Mouse (Mus musculus) CH12.LX (cell line): ENCODE measurements around the gene Grrp1. TPM values are rescaled to one million over a fixed set of nuclear protein-coding genes. Genes with fewer than 3 reads are reported as not detected.

ENCODE experiments used
- DNase-seq: peaks from one replicate; pipeline ENCODE4 v3.0.0-alpha.2; 2013; ENCODE audit errors: extremely low read depth
- H3K27ac ChIP-seq: 2 replicates; pipeline ENCODE4 v1.5.1; 2012; ENCODE audit warnings: low read depth, mild to moderate bottlenecking, control low read depth, moderate library complexity; ENCODE audit not compliant: insufficient read depth
- H3K27me3 ChIP-seq: replicated peaks from 2 replicates; pipeline ENCODE3; 2012; ENCODE audit warnings: inconsistent platforms
- H3K36me3 ChIP-seq, 2 experiments: replicated peaks in 1 of 2; 2 replicates each; pipeline versions ENCODE3 to v1.6.1; 2012; ENCODE audit warnings: inconsistent platforms in 1 of 2, low read length in 1 of 2, mild to moderate bottlenecking in 1 of 2, mixed read lengths in 1 of 2, moderate library complexity in 1 of 2; ENCODE audit not compliant: control insufficient read depth in 1 of 2, insufficient read depth in 1 of 2
- H3K4me1 ChIP-seq, 2 experiments: 2 replicates each; pipeline ENCODE4 v1.6.1; 2012; ENCODE audit warnings: inconsistent platforms in 1 of 2, moderate library complexity in 1 of 2; ENCODE audit not compliant: insufficient read depth in 2 of 2, control insufficient read depth in 1 of 2
- H3K4me2 ChIP-seq: 2 replicates; pipeline ENCODE4 v1.6.1; 2012; ENCODE audit warnings: low read depth, mild to moderate bottlenecking, control low read depth; ENCODE audit not compliant: poor library complexity, insufficient read depth, severe bottlenecking
- H3K4me3 ChIP-seq, 3 experiments: fragments of 150-350 bp in 1 of 3; sonication (generic) in 1 of 3; replicated peaks in 1 of 3; 2 replicates each; pipeline versions ENCODE3 to v1.5.1; 2011 to 2012; ENCODE audit warnings: low read depth in 2 of 3, low read length in 2 of 3, mild to moderate bottlenecking in 2 of 3, moderate library complexity in 2 of 3, control low read depth in 1 of 3, improper control_type of control experiment in 1 of 3, inconsistent platforms in 1 of 3, mixed read lengths in 1 of 3; ENCODE audit not compliant: poor library complexity in 1 of 3
- H3K79me2 ChIP-seq: replicated peaks from 2 replicates; pipeline ENCODE4 v1.6.1; 2012; ENCODE audit warnings: mild to moderate bottlenecking, moderate library complexity; ENCODE audit not compliant: control insufficient read depth, poor library complexity, insufficient read depth, severe bottlenecking; ENCODE audit errors: extremely low read depth
- H3K9ac ChIP-seq: 2 replicates; pipeline ENCODE4 v1.6.1; 2012; ENCODE audit warnings: low read depth, mild to moderate bottlenecking, control low read depth, moderate library complexity; ENCODE audit not compliant: insufficient read depth
- H3K9me3 ChIP-seq: replicated peaks from 2 replicates; pipeline ENCODE3; 2012; ENCODE audit warnings: low read length, inconsistent platforms, mixed read lengths
- CTCF ChIP-seq, 2 experiments: IDR thresholded peaks in 1 of 2; conservative IDR thresholded peaks in 1 of 2; 2 replicates each; pipeline ENCODE4 v1.5.1; 2011 to 2012; ENCODE audit warnings: low read depth in 2 of 2, low read length in 2 of 2, improper control_type of control experiment in 1 of 2, inconsistent platforms in 1 of 2, mild to moderate bottlenecking in 1 of 2, moderate library complexity in 1 of 2
- GABPA ChIP-seq: IDR thresholded peaks from 2 replicates; pipeline ENCODE4 v1.6.1; 2012; ENCODE audit warnings: low read depth, low read length, improper control_type of control experiment, inconsistent platforms; ENCODE audit not compliant: insufficient replicate concordance
- HCFC1 ChIP-seq: IDR thresholded peaks from 2 replicates; pipeline ENCODE4 v1.6.1; 2012; ENCODE audit warnings: low read depth, mild to moderate bottlenecking, inconsistent platforms, low read length, improper control_type of control experiment
- KAT2A ChIP-seq: IDR thresholded peaks from 2 replicates; pipeline ENCODE4 v1.6.1; 2012; ENCODE audit warnings: low read length, improper control_type of control experiment, inconsistent platforms; ENCODE audit not compliant: insufficient replicate concordance
- MAFK ChIP-seq: IDR thresholded peaks from 2 replicates; pipeline ENCODE4 v1.6.1; 2011; ENCODE audit warnings: low read length, improper control_type of control experiment; ENCODE audit not compliant: insufficient replicate concordance
- MEF2A ChIP-seq: IDR thresholded peaks from 2 replicates; pipeline ENCODE4 v1.6.1; 2014; ENCODE audit warnings: low read depth, mild to moderate bottlenecking, inconsistent platforms, low read length, improper control_type of control experiment, borderline replicate concordance
- SMC3 ChIP-seq: IDR thresholded peaks from 2 replicates; pipeline ENCODE4 v1.6.1; 2011; ENCODE audit warnings: low read depth, low read length, improper control_type of control experiment
- UBTF ChIP-seq: IDR thresholded peaks from 2 replicates; pipeline ENCODE4 v1.6.1; 2012; ENCODE audit warnings: low read depth, mild to moderate bottlenecking, inconsistent platforms, low read length, improper control_type of control experiment, moderate library complexity
- ZKSCAN1 ChIP-seq: IDR thresholded peaks from 2 replicates; pipeline ENCODE4 v1.6.1; 2012; ENCODE audit warnings: low read depth, inconsistent platforms, low read length, improper control_type of control experiment, borderline replicate concordance
- dilution Hi-C: fragments of 300-500 bp; cut with MboI; formaldehyde crosslinking; loops from 2 replicates; pipeline ENCODE4 v1.14.3; 2020; ENCODE audit warnings: low sequenced_read_pairs; ENCODE audit not compliant: extremely low pct_unique_long_range_greater_than_20kb, extremely low pct_ligation_motif_present
- in situ Hi-C: fragments of 300-500 bp; cut with MboI; formaldehyde crosslinking; loops from 3 replicates; pipeline ENCODE4 v1.14.3; 2019; ENCODE audit warnings: low sequenced_read_pairs, low pct_ligation_motif_present, low pct_unique_long_range_greater_than_20kb, mixed read lengths
- polyA plus RNA-seq: library from polyadenylated mRNA; unstranded; fragments of >175 nt; gene quantifications from 2 replicates; pipeline ENCODE4 v1.2.1, GENCODE M21; 2012; ENCODE audit warnings: low read depth; ENCODE audit not compliant: insufficient read length
- total RNA-seq, 2 experiments: library from RNA; depleted of rRNA; stranded (reverse); fragments of 300-350 nt in 1 of 2; fragments of >200 nt in 1 of 2; gene quantifications; 2 replicates each; pipeline ENCODE4 v1.2.3; 2012 to 2014

The Grrp1 gene
- total and polyA plus RNA-seq, 3 experiments: not detected

DNA sequence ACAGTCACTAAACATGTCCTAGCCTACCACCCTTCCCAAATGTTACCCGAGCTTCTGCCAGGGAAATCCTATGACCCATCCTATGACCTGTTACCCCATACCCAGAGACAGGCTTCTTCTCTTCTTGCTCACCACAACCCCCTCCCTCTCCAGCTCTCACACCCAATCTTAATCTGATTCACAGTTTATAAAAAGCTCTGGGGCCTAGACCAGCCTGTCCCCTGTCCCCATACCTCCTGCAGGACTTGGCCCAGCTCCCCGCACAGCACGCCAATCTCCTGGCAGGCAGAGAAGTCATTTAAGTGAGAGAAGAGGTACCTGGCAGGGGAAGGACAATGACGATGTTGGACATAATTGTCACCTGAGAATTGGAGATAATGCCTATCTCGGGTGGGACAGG lies 19.0 kb downstream of the Grrp1 start:
- no peak for TF ChIP-seq MAFK
- TF ChIP-seq CTCF (conservative IDR thresholded peaks at IDR 0.05 in 1 of 2, IDR thresholded peaks at IDR 0.05 in 1 of 2; ENCODE audit: low read depth in 2 of 2, low read length in 2 of 2): no peak
- TF ChIP-seq MEF2A: no peak
- TF ChIP-seq KAT2A: no peak
- no peak for TF ChIP-seq GABPA
- TF ChIP-seq UBTF: no peak
- no peak for TF ChIP-seq ZKSCAN1
- H3K27ac ChIP-seq: no peak overlapping the region
- H3K36me3 ChIP-seq: no peaks in the 10 kb centered on the region
- H3K27me3 ChIP-seq: peaks cover 16% of the 10 kb centered on the region
- no peak overlapping the region for H3K4me3 ChIP-seq
- peaks cover 6 to 10% of the 10 kb centered on the region in 2 experiments; a peak in 2 of 4 replicates for H3K4me1 ChIP-seq
- dilution Hi-C loops (no loop called here), in situ Hi-C loops (no loop called here)
- H3K79me2 ChIP-seq: no peaks in the 10 kb centered on the region
- no peak overlapping the region for H3K9ac ChIP-seq
- H3K9me3 ChIP-seq: no peaks in the 10 kb centered on the region
- no peak overlapping the region for H3K4me2 ChIP-seq
- DNase-seq: no peak

DNA sequence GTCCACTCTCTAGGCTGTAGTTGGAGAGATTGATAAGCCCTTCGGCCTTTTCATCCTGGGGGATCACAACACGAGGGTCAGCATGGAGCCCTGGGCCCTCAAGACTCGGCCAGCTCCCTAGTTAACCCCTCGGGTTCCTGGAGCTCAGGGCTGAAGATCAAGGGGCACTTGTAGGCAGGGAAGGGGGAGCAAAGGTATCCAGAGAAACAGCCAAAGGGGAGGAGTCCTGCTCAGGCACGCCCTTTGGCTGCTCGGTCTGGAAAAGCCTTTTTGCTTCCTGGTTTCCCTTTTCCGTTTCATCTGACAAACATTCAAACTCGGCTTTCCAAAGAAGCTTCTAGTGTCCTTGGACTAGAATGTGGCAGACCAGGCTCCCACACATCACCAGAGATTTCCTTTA lies 23.5 kb downstream of the Grrp1 start:
- Histone ChIP-seq H3K4me3 (no peak overlapping the region), H3K36me3 (no peaks in the 10 kb centered on the region), H3K4me1 (no peaks in the 10 kb centered on the region), H3K4me2 (no peak overlapping the region), H3K27ac (no peak overlapping the region), H3K9ac (no peak overlapping the region), H3K79me2 (no peaks in the 10 kb centered on the region), H3K27me3 (peaks cover 30% of the 10 kb centered on the region), H3K9me3 (no peaks in the 10 kb centered on the region)
- no peak for DNase-seq
- in situ Hi-C loops (no loop called here), dilution Hi-C loops (no loop called here)
- TF ChIP-seq HCFC1 (no peak), MEF2A (no peak)

DNA sequence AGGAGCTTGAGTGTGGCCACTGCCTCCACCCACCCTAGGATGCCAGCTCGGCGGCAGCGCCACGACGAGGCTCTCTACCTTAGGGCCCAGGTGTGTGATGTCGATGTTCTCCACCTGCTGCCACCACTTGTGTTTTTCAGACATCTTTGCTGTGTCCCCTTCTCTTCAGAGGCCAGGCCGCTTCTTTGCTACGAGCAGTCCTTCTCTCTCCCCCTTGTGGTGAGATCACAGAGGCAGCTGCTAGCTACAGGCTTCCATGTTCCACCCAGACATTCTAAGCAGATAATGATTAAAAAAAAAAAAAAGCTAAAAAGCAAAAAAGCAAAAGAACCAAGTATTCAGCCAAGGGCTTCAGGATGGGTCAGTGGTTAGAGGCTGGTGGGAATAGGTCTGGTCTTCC lies 26.7 kb downstream of the Grrp1 start, which contains the start of gene Catsper4:
Gene Catsper4 (minus strand): TSS at position 190 of the 400 bp plus-strand sequence.
- no peak within 1 kb of the TSS for H3K4me3 ChIP-seq
- no peak for DNase-seq
- no peak within 1 kb of the TSS for H3K27ac ChIP-seq
- H3K36me3 ChIP-seq: no peaks in the 10 kb centered on the region
- peak; percentile 37 for TF ChIP-seq SMC3
- no peak for TF ChIP-seq HCFC1
- peak in 1 of 2 experiments; percentile 48; a peak in 2 of 4 replicates for TF ChIP-seq CTCF (conservative IDR thresholded peaks at IDR 0.05 in 1 of 2, IDR thresholded peaks at IDR 0.05 in 1 of 2; ENCODE audit: low read depth in 2 of 2, low read length in 2 of 2)
- H3K4me1 ChIP-seq: no peaks in the 10 kb centered on the region; a peak in 1 of 4 replicates
- no peaks in the 10 kb centered on the region for H3K79me2 ChIP-seq
- no peak within 1 kb of the TSS for H3K9ac ChIP-seq
- H3K9me3 ChIP-seq: peaks cover 3% of the 10 kb centered on the region
- H3K27me3 ChIP-seq: peaks cover 29% of the 10 kb centered on the region
- in situ Hi-C loops: loop anchor here (5.0 kb wide), 1 partner anchor 40 kb away; the partner anchor contains the start of gene Cep85
- H3K4me2 ChIP-seq: no peak within 1 kb of the TSS
- dilution Hi-C loops: no loop called here
